Mouse (Mus musculus) c-Kit-negative CD71-positive TER-119-positive erythroid progenitor cells, embryonic 14.5 days (primary cell): Measurements from ENCODE around the gene Zfp763.
A peak's percentile ranks its signal among the peaks of the same experiment; 100 is the strongest.
"Not testable (repeated sequence)": the region's sequence is repeated elsewhere in the genome, so short reads cannot be mapped to it uniquely, and the experiment has no call there.

Source experiments
- DNase-seq: peaks from one replicate; pipeline ENCODE4 v3.0.0-alpha.2; 2013; ENCODE audit warnings: low read depth, low spot score

The Zfp763 gene

GRCm38 (mm10) chr17:33032900-33033891 is at the start of gene Zfp763:
Zfp763 (minus strand) TSS chr17:33033402.
- DNase-seq, result peak; percentile 65

GRCm38 (mm10) chr17:33067958-33068357 is 34.8 kb upstream of the Zfp763 start, which contains the start of gene 4921501E09Rik:
4921501E09Rik (minus strand) TSS chr17:33068058.
- DNase-seq, result no peak

- DNase-seq, result no peak
Measured at GRCm38 (mm10) chr17:33063001-33063400, 29.8 kb upstream of the Zfp763 start.

GRCm38 (mm10) chr17:33058791-33059190 is 25.6 kb upstream of the Zfp763 start:
- no peak for DNase-seq

GRCm38 (mm10) chr17:33032376-33032775 is 826 bp downstream of the Zfp763 start:
- DNase-seq, result no peak

- DNase-seq, result not testable (repeated sequence)
Measured at GRCm38 (mm10) chr17:33020434-33020833, 12.8 kb downstream of the Zfp763 start.

- no peak for DNase-seq
Measured at GRCm38 (mm10) chr17:33008337-33008736, 24.9 kb downstream of the Zfp763 start.

- no peak for DNase-seq
Measured at GRCm38 (mm10) chr17:32998492-32998891, 34.7 kb downstream of the Zfp763 start.

GRCm38 (mm10) chr17:32992699-32993474 is 40.3 kb downstream of the Zfp763 start, which contains the start of gene Zfp952:
Zfp952 (plus strand) TSS chr17:32993129.
- DNase-seq, result peak; percentile 79

- no peak for DNase-seq
Measured at GRCm38 (mm10) chr17:32991965-32992698, 41.1 kb downstream of the Zfp763 start.

- no peak for DNase-seq
Measured at GRCm38 (mm10) chr17:32986301-32986700, 46.9 kb downstream of the Zfp763 start.

- DNase-seq, result no peak
Measured at GRCm38 (mm10) chr17:32981361-32981760, 51.8 kb downstream of the Zfp763 start.
